Mouse (Mus musculus) large intestine, adult 2 months (tissue): ENCODE measurements around the gene Intu. TPM values are rescaled to one million over a fixed set of nuclear protein-coding genes. Genes with fewer than 3 reads are reported as not detected.
A peak's percentile ranks its signal among the peaks of the same experiment; 100 is the strongest.

ENCODE experiments used
- DNase-seq: peaks from one replicate; pipeline ENCODE4 v3.0.0-alpha.2; 2012; ENCODE audit warnings: low read depth, low spot score
- WGBS: fragments of 180-500 bp; shearing (Covaris S2); methylation state at CpG from one replicate; pipeline ENCODE4 v1.1.7; 2018; 5-methylcytosine and 5-hydroxymethylcytosine counted together
- polyA plus RNA-seq: library from polyadenylated mRNA; depleted of rRNA; stranded (reverse); fragments of >200 nt; gene quantifications from 2 replicates; pipeline ENCODE4 v1.2.3, GENCODE M21; 2012

The Intu gene
- polyA plus RNA-seq, 1 experiment: 1.0 TPM

DNA sequence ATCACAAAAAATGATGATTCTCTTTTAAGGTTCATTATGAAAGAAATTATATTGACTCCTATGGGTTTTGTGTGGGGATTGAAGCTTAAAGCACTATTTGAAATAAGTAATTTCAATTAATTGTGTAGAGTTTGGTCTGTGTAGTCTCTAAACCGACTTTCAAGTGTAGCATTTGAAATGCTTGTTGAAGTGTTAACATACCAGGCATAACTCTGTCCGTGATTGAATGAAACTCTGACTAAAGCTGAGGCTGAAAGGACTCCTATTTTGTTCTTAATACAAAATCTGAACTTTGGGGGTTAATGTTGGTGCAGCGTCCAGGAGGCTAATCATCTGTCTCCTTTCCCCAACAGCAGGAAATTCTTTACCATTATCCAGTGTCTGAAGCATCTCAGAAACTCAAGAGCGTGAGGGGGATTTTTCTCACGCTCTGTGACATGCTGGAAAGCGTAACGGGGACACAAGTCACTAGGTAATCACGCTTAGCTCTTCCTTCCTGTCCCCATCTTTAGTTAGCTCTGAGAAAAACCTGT is 143.9 kb downstream of the Intu start:
- WGBS: 79% methylated on average over 8 of the region's 8 CpGs

DNA sequence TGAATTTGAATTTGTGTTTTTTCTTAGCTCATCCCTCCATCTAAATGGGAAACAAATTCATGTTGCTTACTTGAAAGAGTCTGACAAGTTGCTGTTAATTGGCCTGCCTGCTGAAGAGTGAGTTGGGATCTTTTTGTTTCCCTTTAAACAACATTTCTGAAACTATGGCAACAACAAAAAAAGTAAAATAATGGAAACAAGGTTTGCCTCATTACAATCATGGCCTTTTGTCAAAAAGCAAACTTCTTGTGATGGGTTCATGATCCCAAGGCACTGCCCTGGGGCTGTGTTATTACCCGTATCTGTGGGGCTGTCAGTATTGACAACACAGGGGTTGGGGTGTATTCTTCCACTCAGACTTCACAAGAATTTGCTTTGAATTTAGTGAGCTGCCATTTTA is 147.8 kb downstream of the Intu start:
- no peak for DNase-seq
- WGBS: 90% methylated on average over 1 of the region's 1 CpGs

More for the DNA sequence above, 143.9 kb downstream of the Intu start:
- DNase-seq: no peak

DNA sequence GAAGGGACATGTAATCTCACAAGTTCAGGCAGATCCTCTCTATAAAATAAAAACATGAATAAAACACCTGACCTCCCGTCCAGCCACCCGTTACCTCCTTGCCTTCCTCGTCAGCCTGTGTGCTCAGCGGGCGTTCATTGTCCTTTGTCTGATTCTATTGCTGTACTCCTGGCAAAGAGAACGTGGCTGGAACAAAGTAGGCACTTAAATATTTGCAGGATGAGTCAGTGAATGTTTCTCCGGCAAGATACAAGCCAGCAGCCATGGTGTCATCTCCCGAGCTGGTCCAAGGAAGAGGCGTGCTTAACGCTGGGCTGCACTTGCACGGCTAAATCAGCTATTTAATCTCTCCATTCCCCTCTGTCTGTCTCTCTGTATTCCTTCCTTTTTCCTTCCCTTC is 151.3 kb downstream of the Intu start:
- WGBS: 44% methylated on average over 11 of the region's 11 CpGs
- DNase-seq: no peak

DNA sequence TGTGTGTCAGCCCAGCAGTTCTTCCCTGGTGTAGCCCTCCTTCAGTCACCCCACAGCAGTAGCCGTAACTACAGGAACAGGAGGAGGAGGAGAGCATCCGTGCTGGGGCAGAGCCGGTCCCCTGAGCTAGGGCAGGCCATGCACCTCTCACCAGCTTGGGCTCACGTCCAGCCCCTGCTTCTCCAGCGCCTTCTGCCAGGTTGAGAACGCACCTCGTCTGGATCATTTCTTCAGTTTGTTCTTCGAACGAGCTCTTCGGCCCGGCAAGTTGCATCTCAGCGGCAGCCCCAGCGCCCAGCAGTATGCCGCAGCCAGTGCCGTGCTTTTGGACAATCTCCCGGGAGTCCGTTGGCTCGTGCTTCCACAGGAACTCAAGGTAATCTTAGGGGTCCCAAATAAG is 152.1 kb downstream of the Intu start:
- no peak for DNase-seq
- WGBS: 92% methylated on average over 18 of the region's 18 CpGs

DNA sequence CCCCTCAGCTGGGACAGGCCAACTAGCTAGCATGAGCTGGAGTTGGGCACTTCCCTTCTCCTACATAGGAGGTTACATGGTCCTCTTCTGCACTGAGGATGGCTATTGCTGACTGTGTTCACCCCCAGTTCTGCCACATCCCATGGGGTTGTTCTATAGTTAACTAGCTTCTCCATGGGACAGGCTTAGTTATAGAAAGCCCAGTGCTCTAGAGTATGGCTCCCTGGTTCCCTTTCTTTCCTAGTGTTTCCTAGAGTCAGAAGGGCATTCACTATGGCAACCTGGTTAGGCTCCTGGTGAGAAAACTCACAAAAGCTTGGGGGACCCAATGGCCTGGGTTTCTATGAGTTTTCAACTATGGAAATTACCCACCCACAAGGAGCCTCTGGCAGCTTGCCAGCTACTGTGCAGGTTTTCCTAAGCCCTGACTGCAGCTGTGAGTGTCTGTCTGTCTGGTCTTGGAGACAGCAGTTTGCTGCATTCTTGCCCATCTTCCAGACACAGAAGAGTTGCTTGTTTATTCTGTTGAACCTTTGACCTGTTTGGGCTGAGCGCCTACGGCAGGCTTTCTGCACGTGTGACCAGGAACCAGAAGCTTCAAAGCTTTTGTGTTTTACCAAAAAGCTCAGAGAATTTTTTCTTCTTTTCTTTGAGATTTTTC is 154.9 kb downstream of the Intu start:
- DNase-seq: no peak
- 17% methylated on average over 3 of the region's 3 CpGs for WGBS

DNA sequence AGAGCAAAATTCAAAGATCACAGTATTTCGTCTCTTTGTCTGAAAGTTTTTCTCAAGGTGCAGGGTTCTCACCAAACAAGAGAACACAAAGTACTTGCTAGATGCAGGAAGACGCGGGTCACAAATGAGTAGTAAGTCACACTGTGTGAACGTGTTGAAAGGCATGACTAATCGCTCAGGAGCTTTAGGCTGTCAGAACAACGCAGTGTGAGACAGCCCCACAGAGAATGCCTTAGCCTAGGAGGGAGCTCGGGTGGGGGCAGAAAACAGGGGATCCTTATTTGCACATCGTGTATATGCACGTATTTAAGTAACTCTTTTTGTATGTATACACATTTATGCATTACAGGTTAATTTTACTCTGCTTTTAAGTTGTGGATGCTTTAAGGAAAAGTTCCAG is 155.8 kb downstream of the Intu start:
- no peak for DNase-seq
- WGBS: 85% methylated on average over 9 of the region's 9 CpGs

DNA sequence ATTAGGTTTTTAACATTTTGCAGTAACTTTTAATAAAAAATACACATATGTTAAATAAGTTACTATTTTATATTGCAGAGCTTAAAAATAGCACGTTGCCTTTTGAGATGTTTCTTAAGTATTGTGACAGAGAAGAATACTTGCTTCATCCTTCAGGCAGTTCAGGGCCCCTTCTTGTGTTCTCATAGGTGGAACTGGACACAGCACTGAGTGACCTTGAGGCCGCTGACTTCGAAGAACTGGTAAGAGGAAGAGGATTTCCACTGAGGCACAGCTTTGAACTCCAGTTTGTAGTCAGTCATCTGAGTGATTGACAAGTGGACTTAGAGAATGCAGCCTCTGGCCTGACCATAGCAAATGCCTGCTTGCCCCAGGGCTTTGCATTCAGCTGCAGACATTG is 156.5 kb downstream of the Intu start:
- no peak for DNase-seq
- WGBS: 88% methylated on average over 3 of the region's 3 CpGs

DNA sequence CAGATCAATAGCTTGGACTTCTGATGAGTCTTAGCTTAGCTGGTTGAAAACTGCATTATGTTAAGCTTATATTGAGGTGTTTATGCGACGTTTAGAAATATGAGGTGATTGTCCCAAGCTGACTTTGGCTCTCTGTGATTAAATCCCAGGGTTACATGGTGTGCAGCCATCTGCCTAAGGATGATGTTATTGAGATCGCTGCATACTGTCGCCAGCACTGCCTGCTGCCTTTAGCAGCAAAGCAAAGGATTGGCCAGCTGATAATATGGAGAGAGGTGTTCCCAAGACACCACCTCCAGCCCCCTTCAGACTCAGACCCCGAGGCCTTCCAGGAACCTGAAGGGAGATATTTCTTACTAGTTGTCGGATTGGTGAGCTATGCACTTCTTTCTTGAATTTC is 160.5 kb downstream of the Intu start:
- DNase-seq: no peak
- 92% methylated on average over 6 of the region's 6 CpGs for WGBS

DNA sequence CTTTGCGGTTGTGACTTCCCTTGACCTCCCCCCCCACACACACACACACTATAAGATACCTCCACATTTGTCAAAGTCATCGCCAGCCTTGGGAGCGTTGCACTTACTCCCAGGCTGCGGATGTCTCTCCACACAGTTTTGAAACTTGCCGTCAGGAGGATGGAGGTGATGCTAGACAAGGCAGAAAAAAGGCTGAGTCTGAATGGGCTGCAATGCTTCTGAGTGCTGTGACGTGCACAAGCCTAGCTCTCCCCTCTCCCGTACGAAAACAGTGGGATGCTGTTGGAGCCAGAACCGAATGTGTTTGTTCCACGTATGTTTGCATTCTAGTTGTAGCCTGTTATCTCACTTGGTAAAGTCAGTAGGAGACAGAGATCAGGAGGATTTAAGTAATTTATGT is 162.3 kb downstream of the Intu start:
- WGBS: 96% methylated on average over 10 of the region's 10 CpGs
- DNase-seq: no peak

DNA sequence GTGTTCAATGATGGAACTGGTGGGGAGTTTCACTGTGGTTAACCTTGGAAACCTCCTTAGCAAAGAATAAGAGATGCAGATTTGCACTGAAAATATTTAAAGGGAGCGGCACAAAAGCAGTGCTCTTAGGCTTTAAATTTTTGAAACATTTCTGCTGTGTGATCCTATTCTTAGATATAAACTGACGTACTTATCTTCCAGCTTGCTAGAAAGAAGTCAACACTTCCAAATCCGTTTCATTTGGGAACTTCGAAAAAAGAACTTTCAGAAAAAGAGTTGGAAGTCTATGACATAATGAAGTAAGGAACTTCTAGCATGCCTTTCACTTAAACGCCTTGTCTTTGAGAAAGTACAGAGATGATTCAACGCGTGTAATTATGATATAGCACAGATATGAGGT is 162.9 kb downstream of the Intu start:
- DNase-seq: no peak
- 80% methylated on average over 7 of the region's 7 CpGs for WGBS

DNA sequence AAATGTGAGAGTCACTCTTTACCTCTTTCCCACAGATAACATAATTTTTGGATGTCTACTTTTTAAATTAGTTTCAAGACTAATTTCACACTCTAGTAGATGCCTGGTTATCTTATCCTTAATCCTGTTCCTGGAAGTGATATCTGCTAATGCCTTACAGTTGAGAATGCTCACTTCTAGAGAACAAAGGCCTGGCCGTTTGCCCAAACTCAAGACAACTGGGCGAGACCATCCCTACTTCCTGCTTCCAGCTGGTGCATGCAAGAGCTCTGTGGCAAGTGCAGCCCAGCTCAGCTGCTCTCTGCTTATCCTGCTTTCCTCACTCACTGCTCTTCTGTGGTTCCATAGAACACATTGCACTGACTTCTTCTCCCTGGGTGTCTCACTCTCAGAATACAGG is 163.4 kb downstream of the Intu start:
- WGBS: 14% methylated on average over 2 of the region's 2 CpGs
- DNase-seq: no peak

DNA sequence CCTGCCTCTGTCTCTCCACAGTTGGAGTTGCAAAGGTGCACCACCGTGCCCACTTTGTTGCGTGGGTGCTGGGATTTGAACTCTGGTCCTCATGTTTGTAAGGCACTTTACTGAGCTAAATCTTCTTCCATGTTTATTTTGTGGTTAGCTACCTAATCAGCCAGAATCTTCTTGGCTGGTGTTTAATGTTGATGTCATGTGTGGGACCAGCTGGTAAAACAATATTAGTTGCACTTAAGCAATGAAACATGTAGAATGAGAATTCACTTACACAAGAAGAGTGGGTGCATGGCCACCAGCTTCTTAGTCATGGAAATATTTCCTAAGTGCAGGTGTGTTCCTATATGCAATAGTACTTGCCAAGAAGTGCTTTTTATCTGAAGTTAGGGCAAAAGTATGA is 164.1 kb downstream of the Intu start:
- WGBS: 93% methylated on average over 2 of the region's 2 CpGs

DNA sequence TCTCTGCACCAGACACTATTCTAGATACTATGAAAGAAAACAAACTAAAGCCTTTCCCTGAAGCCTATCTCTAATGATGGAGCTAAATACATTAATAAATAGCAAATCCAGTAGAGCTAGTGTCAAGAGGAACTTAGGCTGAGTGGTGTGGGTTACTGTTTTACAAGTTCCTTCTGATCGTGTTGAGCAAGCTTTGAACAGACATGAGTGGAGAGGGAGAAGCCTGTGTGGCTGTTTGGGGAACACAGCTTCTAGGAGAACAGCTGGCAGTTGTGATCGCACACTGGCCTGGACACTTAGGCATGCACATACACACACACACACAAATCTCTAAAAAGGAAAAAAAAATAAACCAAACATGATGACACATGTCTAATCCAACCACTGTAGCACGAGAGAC is 167.7 kb downstream of the Intu start:
- no peak for DNase-seq
- 62% methylated on average over 3 of the region's 3 CpGs for WGBS

More for the DNA sequence above, 164.1 kb downstream of the Intu start:
- DNase-seq: no peak

DNA sequence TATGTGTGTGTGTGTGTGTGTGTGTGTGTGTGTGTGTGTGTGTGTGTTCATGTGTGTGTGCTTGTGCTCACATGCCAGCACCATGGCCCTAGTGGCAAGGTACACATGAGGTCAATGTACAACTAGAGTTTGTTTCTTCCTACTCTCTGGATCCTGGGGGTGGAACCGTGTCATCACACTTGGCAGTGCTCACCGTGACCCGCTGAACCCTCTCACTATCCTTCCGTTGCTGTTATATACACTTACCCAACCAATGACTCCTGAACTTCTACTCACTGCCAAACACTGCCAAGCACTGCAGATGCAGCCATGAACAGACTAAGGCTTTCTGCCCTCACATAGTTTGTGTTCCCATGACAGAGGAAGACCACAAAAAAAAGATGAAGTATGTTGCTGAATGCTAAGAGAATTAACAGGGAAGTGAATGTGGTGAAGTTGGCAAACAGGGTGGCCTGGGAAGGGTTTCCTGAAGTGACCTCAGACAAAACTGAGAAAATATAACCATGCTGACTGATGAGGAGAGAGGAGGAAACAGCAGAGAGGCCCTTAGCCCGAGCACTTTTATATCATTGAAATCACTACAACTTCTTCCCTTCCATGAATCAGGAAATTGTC is 173.8 kb downstream of the Intu start:
- 12% methylated on average over 5 of the region's 5 CpGs for WGBS

DNA sequence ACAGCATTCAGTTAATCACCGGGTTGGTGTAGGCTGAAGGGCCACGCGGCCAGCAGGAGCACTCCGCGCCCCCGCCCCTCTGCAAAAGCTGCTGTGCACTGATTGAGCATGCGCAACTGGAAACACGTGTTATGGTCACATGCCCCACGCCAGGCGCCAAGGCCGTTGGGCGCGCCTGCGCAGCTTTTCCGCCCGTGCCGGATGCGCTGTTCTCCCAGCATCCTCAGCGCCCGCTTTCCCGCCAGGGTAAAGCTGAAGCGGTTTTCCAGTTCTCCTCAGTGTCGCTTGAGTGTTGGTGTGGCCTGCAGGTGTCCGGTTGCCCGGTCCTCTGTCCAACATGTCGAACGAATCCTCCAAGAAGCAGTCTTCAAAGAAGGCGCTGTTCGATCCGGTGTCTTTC is 177.6 kb downstream of the Intu start, which contains the start of gene Slc25a31:
Gene Slc25a31, plus strand, starts transcription at position 201 of the 400 bp plus-strand sequence.
- 95% methylated on average over 30 of the region's 30 CpGs for WGBS
- DNase-seq: no peak

More for the DNA sequence above, 173.8 kb downstream of the Intu start:
- no peak for DNase-seq

DNA sequence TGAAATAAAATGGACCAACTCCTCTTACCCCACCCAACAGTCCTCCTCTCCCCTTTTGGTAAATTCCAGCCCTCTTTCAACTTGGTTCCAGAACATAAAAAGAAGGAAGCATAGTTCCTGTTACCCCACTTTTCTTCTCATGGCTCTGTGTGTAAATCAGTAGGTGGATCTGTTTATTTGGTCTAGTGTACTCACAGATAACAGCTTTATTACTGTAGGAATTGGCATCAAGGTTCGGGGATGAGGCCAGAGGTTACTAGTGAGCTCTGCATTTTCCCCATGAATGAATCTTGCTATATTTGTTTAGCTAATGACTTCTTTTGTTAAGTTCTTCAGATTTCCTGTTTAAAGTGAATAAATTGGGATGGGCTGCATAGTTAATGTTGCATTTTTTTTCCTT is 185.0 kb downstream of the Intu start:
- 9% methylated on average over 1 of the region's 1 CpGs for WGBS

DNA sequence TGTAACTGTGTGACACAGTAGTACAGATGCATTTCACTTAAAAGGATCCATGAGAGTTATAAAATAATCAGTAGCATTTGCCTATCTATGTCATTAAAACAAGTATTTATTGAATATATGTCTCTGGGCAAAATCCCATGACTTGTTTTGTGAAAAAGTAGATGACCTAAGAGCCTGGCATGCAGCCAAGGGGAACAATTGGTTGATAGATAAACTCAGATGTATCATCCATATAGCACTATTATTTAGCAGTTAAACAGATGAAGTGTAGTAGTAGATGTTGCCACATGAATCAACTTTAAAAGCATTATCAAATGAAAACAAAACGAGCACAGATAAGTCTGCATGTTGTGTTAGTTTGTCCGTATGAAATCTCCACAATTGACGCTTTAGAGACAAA is 187.9 kb downstream of the Intu start:
- 56% methylated on average over 3 of the region's 3 CpGs for WGBS
- no peak for DNase-seq

More for the DNA sequence above, 185.0 kb downstream of the Intu start:
- DNase-seq: peak; percentile 53

DNA sequence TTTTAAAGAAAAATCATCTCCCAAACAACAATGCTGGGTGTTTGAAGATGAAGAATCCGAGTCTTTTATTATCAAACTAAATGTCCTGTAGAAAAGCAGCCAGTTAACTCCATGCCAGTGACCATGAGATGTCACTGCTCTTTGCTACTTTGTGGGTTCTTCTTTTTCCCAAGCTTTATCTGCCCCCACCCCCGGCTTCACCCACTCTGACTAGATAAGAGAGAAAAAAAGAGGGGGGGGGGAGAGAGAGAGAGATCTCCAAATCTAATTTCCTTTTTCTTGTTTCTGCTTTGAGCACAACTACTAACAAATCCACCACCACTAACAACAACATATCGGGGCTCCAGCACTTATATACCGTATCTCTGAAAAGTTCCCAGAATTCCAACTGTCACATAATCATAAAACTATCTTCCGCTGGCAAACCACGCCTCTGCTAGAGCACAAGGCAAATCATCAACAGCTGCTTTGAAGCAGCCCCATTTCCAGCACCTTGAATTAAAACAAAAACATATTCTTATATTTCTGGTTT is 207.4 kb downstream of the Intu start:
- 53% methylated on average over 6 of the region's 6 CpGs for WGBS
- DNase-seq: no peak

DNA sequence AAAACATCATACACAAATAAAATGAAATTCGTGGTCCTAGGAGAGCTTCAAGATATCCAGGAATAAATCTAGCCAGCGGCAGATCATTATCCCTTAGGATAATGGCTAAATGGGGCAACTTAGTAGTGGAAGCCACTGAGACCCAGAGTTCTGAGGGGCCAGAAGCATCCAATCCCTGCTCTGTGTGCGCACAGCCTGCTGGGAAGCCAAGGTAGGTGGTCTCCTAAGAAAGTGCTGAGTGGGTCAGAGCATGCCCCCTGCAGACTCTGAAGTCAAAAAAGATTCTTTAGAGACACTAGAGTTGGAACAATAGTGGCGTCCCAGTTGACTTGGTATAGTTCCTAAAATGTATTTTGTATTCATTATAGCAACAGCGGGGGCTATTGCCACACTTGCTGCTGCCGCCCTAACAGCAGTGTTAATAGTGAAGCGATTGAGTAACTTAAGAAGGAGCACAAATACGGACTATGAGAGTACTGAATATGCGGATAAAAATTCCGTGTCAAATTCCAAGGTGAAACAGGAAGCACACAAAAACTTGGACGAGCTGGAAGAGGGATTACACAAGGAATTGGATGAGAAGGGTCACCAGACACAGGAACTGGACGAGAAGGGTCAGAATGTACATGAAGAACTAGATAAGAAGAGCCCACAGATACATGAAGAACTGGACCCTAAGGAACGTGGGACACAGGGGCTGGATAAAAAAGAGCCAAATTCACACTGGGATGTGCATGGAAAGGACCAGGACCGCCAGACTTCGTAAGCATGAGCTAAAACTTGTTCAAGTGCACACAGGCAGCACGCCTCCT is 213.1 kb downstream of the Intu start, which contains the start of gene Hspa4l:
Gene Hspa4l, plus strand, starts transcription at position 472 of the 812 bp plus-strand sequence.
- no peak for DNase-seq
- 35% methylated on average over 16 of the region's 16 CpGs for WGBS
